Mouse (Mus musculus) frontal cortex, postnatal 14 days (tissue): ENCODE measurements around the gene Cast.

Experiments used
- DNase-seq, 2 experiments: peaks; one replicate each; pipeline ENCODE4 v3.0.0; 2022; ENCODE audit warnings: low spot score in 2 of 2

The Cast gene

DNA sequence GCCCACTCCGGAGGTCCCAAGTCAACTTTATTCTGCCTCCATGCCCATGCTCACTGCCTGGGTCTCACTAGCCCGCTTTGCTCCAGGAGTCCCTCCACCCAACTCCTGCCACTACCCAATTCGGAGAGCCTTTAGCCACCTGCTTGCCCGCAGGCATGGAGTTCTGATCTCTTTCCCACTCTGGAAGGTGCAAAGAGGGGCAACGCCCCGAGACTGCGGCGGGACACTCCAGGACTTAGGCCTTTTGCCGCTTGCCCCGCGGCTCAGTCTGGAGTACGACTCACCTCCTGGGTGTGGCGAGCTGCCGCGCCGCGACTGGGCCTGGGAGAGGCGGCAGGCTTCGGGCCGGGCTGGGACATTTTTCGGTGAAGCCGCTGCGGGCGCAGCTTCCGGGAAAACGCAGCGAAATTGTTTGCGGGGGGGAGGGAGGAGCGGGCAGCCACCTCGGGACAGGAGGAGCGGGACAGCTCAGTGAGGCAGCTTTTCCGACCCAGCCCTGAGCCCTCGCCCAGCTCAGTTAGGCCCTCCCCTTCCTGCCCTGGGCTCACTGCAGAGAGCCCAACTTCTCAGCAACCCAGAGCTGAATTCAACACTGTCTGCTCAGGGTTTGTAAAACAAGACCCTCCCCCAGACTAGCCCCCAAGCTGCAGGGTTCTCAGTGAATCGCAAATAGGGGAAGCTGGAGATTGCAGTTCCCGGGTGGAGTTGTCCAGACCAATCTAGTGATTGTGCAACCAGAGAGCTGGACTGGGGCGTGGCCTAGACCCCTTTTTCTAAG lies at the start of gene Cast:
TSS of gene Cast (minus strand) at position 659 of the 778 bp plus-strand sequence.
- DNase-seq = no peak

DNA sequence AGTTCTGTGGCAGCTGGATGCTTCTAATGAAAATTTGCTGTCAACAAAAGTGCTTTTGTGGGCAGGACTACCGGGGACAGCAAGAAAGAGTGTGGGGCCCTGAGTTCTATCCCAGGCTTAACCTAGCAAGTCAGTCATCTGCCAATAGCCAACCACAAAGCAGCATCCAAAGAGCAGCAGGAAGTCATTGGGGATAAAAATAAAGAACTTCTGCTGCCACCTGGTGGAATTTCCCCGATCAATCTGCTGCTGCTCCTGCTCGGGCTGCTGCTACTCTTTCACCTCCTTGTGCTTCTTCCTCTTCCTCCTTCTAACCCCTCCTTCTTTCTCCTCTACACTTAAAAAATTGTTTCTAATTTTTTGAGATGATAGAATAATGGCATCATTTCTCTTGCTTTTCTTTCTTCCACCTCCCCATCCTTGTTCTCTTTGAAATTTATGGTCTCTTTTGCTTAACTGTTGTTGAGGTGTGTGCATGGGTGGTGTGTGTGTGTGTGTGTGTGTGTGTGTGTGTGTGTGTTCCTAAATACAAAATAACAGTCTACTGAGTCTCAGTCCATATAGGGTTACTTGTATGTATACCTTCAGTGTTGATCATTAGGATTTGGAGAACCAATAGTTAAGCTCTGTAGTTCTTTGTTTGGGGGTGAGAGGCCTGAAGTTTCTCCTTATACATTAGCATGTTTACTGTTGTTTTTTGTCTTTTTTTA lies 45.9 kb upstream of the Cast start:
- DNase-seq = peak; percentile 22 to 51

GRCm38 (mm10) chr13:74850823-74851222 lies 42.2 kb upstream of the Cast start:
- no peak for DNase-seq

GRCm38 (mm10) chr13:74845886-74846285 lies 37.3 kb upstream of the Cast start:
- DNase-seq = no peak

- DNase-seq = no peak
Measured at GRCm38 (mm10) chr13:74834543-74834942, 25.9 kb upstream of the Cast start.

GRCm38 (mm10) chr13:74822095-74822494 lies 13.5 kb upstream of the Cast start:
- no peak for DNase-seq

GRCm38 (mm10) chr13:74815753-74816152 lies 7.1 kb upstream of the Cast start:
- no peak for DNase-seq

DNA sequence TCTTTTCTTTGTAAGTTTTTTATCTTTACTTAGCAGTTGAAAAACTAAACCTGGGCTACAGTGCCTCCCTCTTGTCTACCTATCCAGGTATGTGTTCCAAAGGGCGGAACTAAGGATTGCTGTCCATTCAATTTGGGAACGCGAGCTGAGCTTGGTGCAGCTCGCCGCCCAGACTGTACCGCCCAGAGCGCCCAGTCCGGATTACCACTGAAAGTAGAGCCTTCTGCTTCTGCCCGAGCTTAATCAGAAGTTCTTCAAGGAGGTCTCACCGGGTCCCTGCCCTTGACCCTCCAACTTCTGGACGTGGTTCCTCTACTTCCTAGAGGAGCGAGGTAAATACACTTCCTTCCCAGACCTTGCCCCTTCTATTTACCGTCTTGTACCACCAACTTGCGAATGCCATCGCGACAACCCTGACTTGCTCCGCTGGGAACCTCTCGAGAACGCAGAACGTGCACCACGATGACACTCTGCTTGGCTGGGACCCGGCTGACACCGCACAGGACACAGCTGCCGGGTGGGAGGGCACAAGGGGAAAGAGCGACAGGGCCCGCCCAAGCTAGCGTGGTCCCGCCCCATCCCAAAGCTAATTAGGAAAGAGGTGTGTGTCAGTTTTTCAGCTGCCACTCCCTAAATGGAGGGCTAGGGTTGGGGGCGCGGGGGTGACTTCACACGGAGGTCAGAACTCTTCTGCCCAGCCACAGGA lies 1.0 kb downstream of the Cast start:
- DNase-seq = peak in 1 of 2 experiments; percentile 3

DNA sequence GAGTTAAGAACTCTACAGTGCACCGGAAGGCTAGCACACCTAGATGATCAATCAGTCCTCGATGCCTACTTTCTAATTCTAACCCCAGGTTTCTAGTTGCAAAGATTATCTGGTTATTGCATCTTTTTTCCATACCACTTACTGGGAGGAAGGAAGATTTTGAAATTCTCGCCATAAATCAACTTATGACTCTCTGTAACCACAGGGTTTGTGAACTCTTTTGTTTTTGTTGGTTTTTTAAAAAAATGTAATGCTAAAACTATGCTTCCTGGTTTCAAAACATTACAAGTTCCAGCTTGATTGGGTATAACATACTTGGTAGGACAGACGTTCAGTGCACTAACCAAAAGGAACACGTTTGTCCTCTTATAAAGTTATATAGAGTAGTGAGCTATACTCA lies 1.7 kb downstream of the Cast start:
- DNase-seq = no peak

- DNase-seq = no peak
Measured at GRCm38 (mm10) chr13:74794435-74794834, 14.2 kb downstream of the Cast start.

DNA sequence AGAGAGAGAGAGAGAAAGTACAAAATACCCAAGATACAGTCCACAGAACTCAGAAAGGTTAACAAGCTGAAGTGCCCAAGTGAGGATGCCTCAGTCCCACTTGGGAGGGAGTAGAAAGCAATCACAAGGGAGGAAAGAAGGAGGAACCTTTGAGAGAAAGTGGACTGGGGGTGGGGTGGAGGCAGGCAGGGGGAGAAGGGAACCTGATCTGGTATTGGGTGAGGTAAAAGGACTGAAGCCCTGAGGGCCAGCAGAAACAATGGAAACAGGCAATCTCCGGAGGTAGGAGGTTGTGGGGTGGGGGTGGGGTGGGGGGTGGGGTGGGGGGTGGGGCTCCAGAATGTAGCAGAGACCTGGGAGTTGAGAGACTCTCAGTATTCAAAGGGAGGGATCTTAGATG lies 20.9 kb downstream of the Cast start:
- DNase-seq = no peak

DNA sequence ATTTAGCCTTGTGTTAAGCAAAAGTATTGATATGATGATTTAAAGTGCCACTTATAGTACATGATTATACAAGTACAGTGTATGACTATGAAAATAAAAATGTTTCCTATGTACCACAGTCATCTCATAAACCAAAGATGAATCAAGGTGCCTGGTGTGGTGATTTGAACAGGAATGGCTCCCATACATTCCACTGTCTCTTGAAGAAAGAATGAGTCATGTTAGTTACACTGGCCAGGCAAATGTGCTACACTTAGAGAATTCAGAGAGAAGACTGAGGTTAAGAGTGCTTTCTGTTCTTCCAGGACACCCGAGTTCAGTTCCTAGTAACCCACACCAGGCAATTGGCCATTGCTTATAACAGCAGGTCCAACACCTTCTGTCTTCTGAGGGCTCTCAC lies 36.5 kb downstream of the Cast start:
- DNase-seq = no peak

GRCm38 (mm10) chr13:74770480-74770879 lies 38.1 kb downstream of the Cast start:
- peak; percentile 28 to 48 for DNase-seq

- DNase-seq = no peak
Measured at GRCm38 (mm10) chr13:74769871-74770270, 38.7 kb downstream of the Cast start.

DNA sequence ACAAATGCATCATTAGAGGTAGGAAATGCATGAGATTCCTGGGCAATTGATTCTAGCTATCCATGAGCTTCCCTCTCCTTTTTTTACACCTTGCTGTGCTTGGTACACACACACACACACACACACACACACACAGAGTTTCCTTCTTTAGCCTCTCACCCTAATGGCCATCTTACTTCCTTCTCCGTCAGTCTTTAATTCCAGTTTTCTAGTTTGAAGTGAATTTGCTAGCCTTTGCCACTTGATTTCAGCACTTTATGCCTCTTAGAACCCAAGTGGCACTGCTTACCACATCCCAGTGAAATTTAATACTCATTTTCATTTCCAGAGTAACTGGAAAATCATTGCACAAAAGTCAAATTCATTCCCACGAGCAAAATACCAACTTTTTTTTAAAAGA lies 41.4 kb downstream of the Cast start:
- no peak for DNase-seq

GRCm38 (mm10) chr13:74762741-74763140 lies 45.9 kb downstream of the Cast start:
- DNase-seq = no peak

GRCm38 (mm10) chr13:74759152-74759551 lies 49.5 kb downstream of the Cast start:
- DNase-seq = no peak

DNA sequence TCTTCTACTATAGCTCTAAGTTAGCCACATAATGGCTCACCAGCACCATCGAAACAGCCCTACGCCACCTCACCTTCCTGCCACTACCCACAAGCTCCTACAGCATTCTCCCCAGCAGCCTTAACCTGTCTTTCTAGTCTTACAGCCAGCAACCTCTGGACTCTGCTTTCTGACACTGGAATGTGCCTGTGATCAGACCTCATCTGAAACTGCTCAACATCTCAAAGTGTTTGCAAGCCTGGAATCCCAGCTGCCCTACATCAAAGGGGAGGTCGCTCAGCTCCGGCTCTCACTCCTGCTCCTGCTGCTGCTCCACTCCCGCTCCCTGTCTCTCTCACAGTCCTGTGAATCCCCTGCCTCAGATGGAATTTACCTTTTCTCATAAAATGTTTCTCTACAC lies 65.4 kb downstream of the Cast start:
- DNase-seq = no peak

- no peak for DNase-seq
Measured at GRCm38 (mm10) chr13:74736396-74736795, 72.2 kb downstream of the Cast start.

- DNase-seq = no peak
Measured at GRCm38 (mm10) chr13:74735834-74736233, 72.8 kb downstream of the Cast start.

GRCm38 (mm10) chr13:74733726-74734125 lies 74.9 kb downstream of the Cast start:
- no peak for DNase-seq

- no peak for DNase-seq
Measured at GRCm38 (mm10) chr13:74719002-74719401, 89.6 kb downstream of the Cast start.

DNA sequence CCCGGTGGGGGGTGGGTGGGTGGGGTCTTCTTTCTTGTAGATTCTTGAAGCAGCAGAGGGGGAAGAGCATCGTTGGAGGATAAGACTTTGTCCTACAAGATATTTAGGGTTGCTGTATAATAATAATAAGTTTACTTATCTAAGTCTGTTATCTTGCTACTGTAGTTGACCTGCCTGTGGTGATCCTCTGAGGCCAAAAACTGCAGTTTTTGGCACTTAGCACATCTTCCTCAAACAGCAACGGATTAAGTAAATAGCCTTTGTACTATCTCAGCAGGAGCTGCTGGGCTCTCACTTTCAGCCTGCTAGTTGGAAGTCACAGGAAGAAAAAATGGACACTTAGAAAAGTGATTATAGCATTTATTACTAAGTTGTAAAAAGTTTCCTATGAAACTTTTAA lies 112.4 kb downstream of the Cast start:
- no peak for DNase-seq
